Mouse (Mus musculus): ENCODE measurements at regions not wholly inside any gene's neighbourhood (a gene's known extent, or its start where the extent isn't known, plus 50 kb on each side); places are given as distances from the start of the nearest gene placed in this dataset.

DNA sequence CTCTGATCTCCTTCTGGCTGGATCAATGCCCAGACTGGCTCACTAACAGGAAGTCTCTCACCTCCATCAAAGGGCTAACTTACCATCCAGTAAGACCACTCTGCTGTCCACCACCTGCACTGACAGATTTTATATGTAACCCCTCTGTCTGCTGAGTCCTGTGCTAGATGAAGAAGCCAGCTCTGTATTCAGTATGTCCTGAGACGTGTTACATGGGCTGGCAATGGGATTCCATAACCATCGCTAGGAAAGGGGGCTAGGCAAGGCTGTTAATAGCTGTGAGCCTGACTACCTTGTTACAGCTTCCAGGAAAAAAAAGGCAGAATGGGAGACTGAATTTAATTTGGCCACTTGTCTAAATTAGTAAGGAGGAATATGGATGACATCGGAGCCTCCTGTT is 71.3 kb upstream of the Tmco5 start:
- no peak for TF ChIP-seq CTCF (IDR thresholded peaks at IDR 0.05; ENCODE audit: low read depth)
- TF ChIP-seq EP300 (IDR thresholded peaks at IDR 0.05; ENCODE audit: low read depth), result no peak
